Mouse (Mus musculus) testis, adult 2 months (tissue): ENCODE measurements around the gene Bcas3. TPM values are rescaled to one million over a fixed set of nuclear protein-coding genes. Genes with fewer than 3 reads are reported as not detected.

ENCODE experiments used
- H3K27ac ChIP-seq: fragments of 200-500 bp; 2 replicates; pipeline ENCODE4 v1.5.1; 2012; ENCODE audit warnings: low read depth, low read length; ENCODE audit not compliant: control insufficient read depth, insufficient read depth
- H3K27me3 ChIP-seq: fragments of 200-500 bp; 2 replicates; pipeline ENCODE4 v1.6.1; 2012; ENCODE audit warnings: mild to moderate bottlenecking, low read length, moderate library complexity; ENCODE audit not compliant: control insufficient read depth, insufficient read depth
- H3K36me3 ChIP-seq: fragments of 200-500 bp; 2 replicates; pipeline ENCODE4 v1.6.1; 2012; ENCODE audit warnings: mild to moderate bottlenecking, low read length; ENCODE audit not compliant: control insufficient read depth, insufficient read depth
- H3K4me1 ChIP-seq: fragments of 200-500 bp; 2 replicates; pipeline ENCODE4 v1.6.1; 2012; ENCODE audit warnings: low read length; ENCODE audit not compliant: control insufficient read depth, insufficient read depth
- H3K4me3 ChIP-seq: fragments of 200-500 bp; 2 replicates; pipeline ENCODE4 v1.5.1; 2012; ENCODE audit warnings: low read depth, mild to moderate bottlenecking, low read length, moderate library complexity, mixed read lengths; ENCODE audit not compliant: control insufficient read depth
- CTCF ChIP-seq: fragments of 200-500 bp; IDR thresholded peaks from 2 replicates; pipeline ENCODE4 v1.5.1; 2012; ENCODE audit warnings: low read depth, mild to moderate bottlenecking, inconsistent platforms, low read length, moderate library complexity; ENCODE audit not compliant: control insufficient read depth, insufficient read depth, insufficient replicate concordance
- POLR2A ChIP-seq: fragments of 200-500 bp; IDR thresholded peaks from 2 replicates; pipeline ENCODE4 v1.6.1; 2012; ENCODE audit warnings: low read depth, mild to moderate bottlenecking, inconsistent platforms, low read length, moderate library complexity; ENCODE audit not compliant: control insufficient read depth
- polyA plus RNA-seq: library from polyadenylated mRNA; depleted of rRNA; stranded (reverse); fragments of >200 nt; gene quantifications from 2 replicates; pipeline ENCODE4 v1.2.3, GENCODE M21; 2012

Gene Bcas3
- polyA plus RNA-seq, 1 experiment: 23.4 TPM

GRCm38 (mm10) chr11:85721986-85722385, 369.0 kb downstream of the Bcas3 start:
- no peak for TF ChIP-seq POLR2A
- no peak for TF ChIP-seq CTCF
- H3K27ac ChIP-seq: no peak overlapping the region
- H3K36me3 ChIP-seq: no peaks in the 10 kb centered on the region
- H3K4me3 ChIP-seq: no peak overlapping the region
- peaks cover 2% of the 10 kb centered on the region; the same call in 1 of the 2 replicates for H3K4me1 ChIP-seq
- H3K27me3 ChIP-seq: no peaks in the 10 kb centered on the region

- H3K4me3 ChIP-seq: no peak overlapping the region
- no peaks in the 10 kb centered on the region for H3K27me3 ChIP-seq
- TF ChIP-seq CTCF: no peak
- no peak for TF ChIP-seq POLR2A
- peaks cover 2% of the 10 kb centered on the region; the same call in 1 of the 2 replicates for H3K4me1 ChIP-seq
- no peaks in the 10 kb centered on the region for H3K36me3 ChIP-seq
- no peak overlapping the region for H3K27ac ChIP-seq
These were observed 371.2 kb downstream of the Bcas3 start for GRCm38 (mm10) chr11:85724159-85724558.

- H3K4me3 ChIP-seq: no peak overlapping the region
- no peaks in the 10 kb centered on the region for H3K4me1 ChIP-seq
- H3K27me3 ChIP-seq: no peaks in the 10 kb centered on the region
- H3K36me3 ChIP-seq: no peaks in the 10 kb centered on the region
- H3K27ac ChIP-seq: no peak overlapping the region
- TF ChIP-seq POLR2A: no peak
- TF ChIP-seq CTCF: no peak
These were observed 376.8 kb downstream of the Bcas3 start for GRCm38 (mm10) chr11:85729725-85730124.

- Histone ChIP-seq H3K27me3 (no peaks in the 10 kb centered on the region), H3K36me3 (no peaks in the 10 kb centered on the region), H3K4me3 (no peak overlapping the region), H3K4me1 (no peaks in the 10 kb centered on the region), H3K27ac (no peak overlapping the region)
- TF ChIP-seq CTCF (no peak), POLR2A (no peak)
These were observed 379.6 kb downstream of the Bcas3 start for GRCm38 (mm10) chr11:85732462-85733012.

- Histone ChIP-seq H3K36me3 (no peaks in the 10 kb centered on the region), H3K4me1 (no peaks in the 10 kb centered on the region), H3K27me3 (no peaks in the 10 kb centered on the region), H3K27ac (no peak overlapping the region), H3K4me3 (no peak overlapping the region)
- TF ChIP-seq CTCF (no peak), POLR2A (no peak)
These were observed 380.6 kb downstream of the Bcas3 start for GRCm38 (mm10) chr11:85733577-85733976.

- no peaks in the 10 kb centered on the region for H3K27me3 ChIP-seq
- H3K4me1 ChIP-seq: no peaks in the 10 kb centered on the region
- H3K27ac ChIP-seq: no peak overlapping the region
- no peak overlapping the region for H3K4me3 ChIP-seq
- TF ChIP-seq CTCF: no peak
- TF ChIP-seq POLR2A: no peak
- H3K36me3 ChIP-seq: no peaks in the 10 kb centered on the region
These were observed 381.6 kb downstream of the Bcas3 start for GRCm38 (mm10) chr11:85734317-85735211.

GRCm38 (mm10) chr11:85737227-85737626, 384.3 kb downstream of the Bcas3 start:
- Histone ChIP-seq H3K36me3 (no peaks in the 10 kb centered on the region), H3K27ac (no peak overlapping the region), H3K4me3 (no peak overlapping the region), H3K27me3 (no peaks in the 10 kb centered on the region), H3K4me1 (no peaks in the 10 kb centered on the region)
- no peak for TF ChIP-seq CTCF
- TF ChIP-seq POLR2A: no peak
